Mouse (Mus musculus) intestine, postnatal 0 days (tissue): ENCODE measurements around the gene Zscan2. TPM values are rescaled to one million over a fixed set of nuclear protein-coding genes. Genes with fewer than 3 reads are reported as not detected.

Experiments
- ATAC-seq: fragments of 200-750 bp; cut with Nextera tagmentation; 2 replicates; pipeline ENCODE4 v1.8.0; 2017; ENCODE audit warnings: mild to moderate bottlenecking, moderate TSS enrichment, moderate library complexity
- H3K27ac ChIP-seq: fragments of 300-500 bp; sonication (generic); 2 replicates; pipeline ENCODE4 v1.5.1; 2014; ENCODE audit warnings: mild to moderate bottlenecking, low read depth, low read length, moderate library complexity
- H3K27me3 ChIP-seq: fragments of 300-500 bp; sonication (generic); replicated peaks from 2 replicates; pipeline ENCODE4 v1.6.1; 2014; ENCODE audit warnings: low read length, mixed read lengths; ENCODE audit not compliant: control insufficient read depth, insufficient read depth
- H3K36me3 ChIP-seq: fragments of 300-500 bp; sonication (generic); 2 replicates; pipeline ENCODE4 v1.6.1; 2014; ENCODE audit warnings: mild to moderate bottlenecking, moderate library complexity; ENCODE audit not compliant: control insufficient read depth, insufficient read depth
- H3K4me1 ChIP-seq: fragments of 300-500 bp; sonication (generic); replicated peaks from 2 replicates; pipeline ENCODE4 v1.6.1; 2014; ENCODE audit warnings: antibody characterized with exemption, low read length, mixed read lengths; ENCODE audit not compliant: control insufficient read depth, insufficient read depth
- H3K4me2 ChIP-seq: fragments of 300-500 bp; sonication (generic); replicated peaks from 2 replicates; pipeline ENCODE4 v1.6.1; 2014; ENCODE audit warnings: low read depth, mild to moderate bottlenecking, moderate library complexity
- H3K4me3 ChIP-seq: fragments of 300-500 bp; sonication (generic); 2 replicates; pipeline ENCODE4 v1.5.1; 2014; ENCODE audit warnings: low read depth, low read length
- H3K9ac ChIP-seq: fragments of 300-500 bp; sonication (generic); 2 replicates; pipeline ENCODE4 v1.6.1; 2014; ENCODE audit warnings: mild to moderate bottlenecking, low read depth, low read length
- H3K9me3 ChIP-seq: fragments of 300-500 bp; sonication (generic); 2 replicates; pipeline ENCODE4 v1.6.1; 2016; ENCODE audit warnings: mixed run types; ENCODE audit not compliant: control insufficient read depth
- CTCF ChIP-seq: sonication (generic); IDR thresholded peaks from 2 replicates; pipeline ENCODE4 v1.5.1; 2016; ENCODE audit warnings: low read depth, mild to moderate bottlenecking, control low read depth, antibody characterized with exemption, moderate library complexity
- WGBS: fragments of 180-500 bp; shearing (Covaris S2); extraction: QIAGEN DNeasy Blood & Tissue Kit; methylation state at CpG from one replicate; pipeline ENCODE4 v1.1.7; 2014; 5-methylcytosine and 5-hydroxymethylcytosine counted together
- polyA plus RNA-seq: library from polyadenylated mRNA; unstranded; fragments of >200 nt; fragmentation: Nextera tagmentation; extraction: Ambion mirVana; gene quantifications from 2 replicates; pipeline ENCODE4 v1.2.1, GENCODE M21; 2015

Gene Zscan2
- polyA plus RNA-seq, 1 experiment from 2014 or later = 0.68 TPM

DNA sequence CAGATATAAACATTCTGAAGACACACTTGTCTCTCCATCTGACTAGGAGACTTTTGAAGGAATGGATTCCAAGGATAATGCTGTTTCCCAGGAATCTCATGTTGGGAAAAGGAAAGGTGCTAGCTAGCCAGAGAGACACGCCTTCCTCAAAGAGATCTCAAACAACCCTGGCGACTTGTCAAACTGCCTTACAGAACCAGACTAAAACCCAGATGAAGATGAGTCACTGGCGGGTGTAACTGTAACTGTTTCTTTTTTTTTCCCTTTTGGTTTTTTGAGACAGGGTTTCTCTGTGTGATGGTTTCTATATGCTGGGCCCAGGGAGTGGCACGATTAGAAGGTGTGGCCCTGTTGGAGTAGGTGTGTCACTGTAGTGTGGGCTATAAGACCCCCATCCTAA lies 19.8 kb upstream of the Zscan2 start:
- no peak for TF ChIP-seq CTCF
- Histone ChIP-seq H3K9ac (no peak overlapping the region), H3K27ac (no peak overlapping the region), H3K9me3 (no peaks in the 10 kb centered on the region), H3K4me3 (no peak overlapping the region), H3K27me3 (no peaks in the 10 kb centered on the region), H3K4me2 (no peak overlapping the region), H3K36me3 (no peaks in the 10 kb centered on the region), H3K4me1 (peaks cover 4% of the 10 kb centered on the region; the same call in 1 of the 2 replicates)
- ATAC-seq = no peak
- 35% methylated on average over 4 of the region's 4 CpGs for WGBS

DNA sequence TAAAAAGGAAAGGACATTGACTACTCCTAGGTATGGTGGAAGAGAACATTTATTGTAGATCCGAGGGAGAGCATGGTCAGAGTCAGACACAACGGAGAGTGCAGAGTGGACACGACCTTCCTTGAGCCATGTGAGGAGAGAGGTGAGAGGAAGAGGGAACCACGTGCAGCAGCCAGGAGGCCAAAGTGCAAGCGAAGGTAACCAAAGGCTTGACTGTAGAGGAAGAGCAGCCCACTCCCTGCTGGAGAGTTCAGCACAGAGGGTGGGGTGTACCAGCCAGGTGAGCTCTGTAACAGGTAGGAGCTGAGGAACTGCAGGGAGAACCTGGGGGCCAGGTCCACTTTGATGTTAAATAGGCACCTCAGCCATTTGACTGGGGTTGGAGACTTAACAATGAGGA lies 18.6 kb upstream of the Zscan2 start:
- Histone ChIP-seq H3K9ac (no peak overlapping the region), H3K4me2 (no peak overlapping the region), H3K9me3 (no peaks in the 10 kb centered on the region), H3K27ac (no peak overlapping the region), H3K27me3 (no peaks in the 10 kb centered on the region), H3K4me1 (peaks cover 4% of the 10 kb centered on the region; the same call in 1 of the 2 replicates), H3K36me3 (no peaks in the 10 kb centered on the region), H3K4me3 (no peak overlapping the region)
- WGBS = 36% methylated on average over 5 of the region's 5 CpGs
- no peak for ATAC-seq
- TF ChIP-seq CTCF = 0 out of 2 replicates have a peak, but pooled peaks have one; percentile 7

DNA sequence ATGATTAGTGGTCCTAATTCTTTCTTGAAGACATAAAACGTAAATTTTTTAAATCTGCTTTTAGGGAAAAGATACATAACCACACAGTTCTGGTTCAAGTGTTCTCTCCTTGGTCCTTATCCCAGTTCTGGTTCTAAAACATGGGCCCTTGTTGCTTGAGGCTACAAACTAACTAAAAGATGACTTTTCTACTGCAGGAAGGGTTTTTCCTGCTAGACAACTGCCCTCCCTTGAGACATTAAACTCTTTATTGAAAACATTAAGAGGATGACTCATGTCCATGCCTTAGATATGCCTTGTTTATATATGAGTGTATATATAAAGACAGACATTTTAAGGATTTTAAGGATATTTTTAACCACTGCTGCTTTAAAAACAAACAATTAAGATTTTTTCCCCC lies 17.5 kb upstream of the Zscan2 start:
- WGBS = 87% methylated on average over 1 of the region's 1 CpGs
- no peaks in the 10 kb centered on the region for H3K36me3 ChIP-seq
- H3K4me1 ChIP-seq = peaks cover 4% of the 10 kb centered on the region; the same call in 1 of the 2 replicates
- no peak overlapping the region for H3K4me3 ChIP-seq
- no peaks in the 10 kb centered on the region for H3K9me3 ChIP-seq
- no peak for ATAC-seq
- H3K27me3 ChIP-seq = no peaks in the 10 kb centered on the region
- H3K27ac ChIP-seq = no peak overlapping the region
- H3K9ac ChIP-seq = no peak overlapping the region
- H3K4me2 ChIP-seq = no peak overlapping the region
- TF ChIP-seq CTCF = no peak

DNA sequence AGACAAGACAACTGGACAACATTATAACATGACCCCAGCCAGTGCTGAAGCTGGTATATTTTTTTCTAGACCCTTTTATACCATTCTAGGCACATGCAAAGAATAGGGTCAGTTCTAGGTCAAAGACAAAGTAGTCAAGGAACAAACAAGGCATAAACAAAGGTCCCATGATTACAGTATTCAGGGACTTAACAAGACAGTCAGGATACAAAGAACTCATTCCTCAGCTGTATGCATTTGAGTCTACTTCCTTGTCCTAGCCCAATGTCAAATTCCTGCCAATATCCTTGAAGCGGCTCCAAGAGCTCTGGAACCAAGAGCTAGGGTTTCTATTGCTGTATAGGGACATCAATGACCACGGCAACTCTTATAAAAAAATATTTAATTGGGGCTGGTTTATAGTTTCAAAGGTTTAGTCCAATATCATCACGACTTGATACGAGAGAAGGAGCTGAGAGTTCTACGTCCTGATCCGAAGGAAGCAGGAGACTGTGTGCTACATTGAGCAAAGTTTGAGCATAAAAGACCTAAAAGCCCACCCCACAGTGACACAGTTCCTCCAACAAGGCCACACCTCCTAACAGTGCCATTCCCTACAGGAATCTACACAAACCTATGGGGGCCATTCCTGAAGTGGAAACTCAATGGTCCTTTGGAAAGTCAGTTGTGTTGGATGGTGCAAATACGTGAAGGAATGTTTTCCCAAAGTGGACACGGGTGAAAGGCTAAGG lies 16.6 kb upstream of the Zscan2 start:
- Histone ChIP-seq H3K4me1 (peaks cover 4% of the 10 kb centered on the region; the same call in 1 of the 2 replicates), H3K36me3 (no peaks in the 10 kb centered on the region), H3K27ac (no peak overlapping the region), H3K9ac (no peak overlapping the region), H3K27me3 (no peaks in the 10 kb centered on the region), H3K4me3 (no peak overlapping the region), H3K4me2 (no peak overlapping the region), H3K9me3 (no peaks in the 10 kb centered on the region)
- no peak for TF ChIP-seq CTCF
- 92% methylated on average over 8 of the region's 8 CpGs for WGBS
- no peak for ATAC-seq

DNA sequence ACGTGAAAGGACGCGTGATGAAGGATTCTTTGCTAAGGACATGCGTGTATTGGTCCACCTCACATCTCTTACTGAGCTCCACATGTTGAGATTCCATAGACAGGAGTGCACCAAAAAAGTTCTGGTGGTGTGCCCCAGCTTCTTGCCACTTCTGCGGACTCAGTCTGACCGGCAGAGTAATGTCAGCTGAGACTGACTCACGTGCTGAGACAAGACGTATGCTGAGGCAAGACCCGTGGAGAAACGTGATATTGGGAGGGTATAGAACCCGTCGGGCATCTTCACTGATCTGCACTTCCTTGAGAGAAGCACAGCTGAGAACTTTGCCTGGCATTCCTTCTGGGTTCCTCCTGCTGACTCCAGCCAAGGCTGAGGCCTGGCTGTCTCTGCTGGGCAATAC lies 16.0 kb upstream of the Zscan2 start:
- Histone ChIP-seq H3K9ac (no peak overlapping the region), H3K36me3 (no peaks in the 10 kb centered on the region), H3K27me3 (no peaks in the 10 kb centered on the region), H3K4me2 (no peak overlapping the region), H3K27ac (no peak overlapping the region), H3K4me1 (peaks cover 4% of the 10 kb centered on the region; the same call in 1 of the 2 replicates), H3K9me3 (no peaks in the 10 kb centered on the region), H3K4me3 (no peak overlapping the region)
- 97% methylated on average over 12 of the region's 12 CpGs for WGBS
- TF ChIP-seq CTCF = no peak
- ATAC-seq = no peak

DNA sequence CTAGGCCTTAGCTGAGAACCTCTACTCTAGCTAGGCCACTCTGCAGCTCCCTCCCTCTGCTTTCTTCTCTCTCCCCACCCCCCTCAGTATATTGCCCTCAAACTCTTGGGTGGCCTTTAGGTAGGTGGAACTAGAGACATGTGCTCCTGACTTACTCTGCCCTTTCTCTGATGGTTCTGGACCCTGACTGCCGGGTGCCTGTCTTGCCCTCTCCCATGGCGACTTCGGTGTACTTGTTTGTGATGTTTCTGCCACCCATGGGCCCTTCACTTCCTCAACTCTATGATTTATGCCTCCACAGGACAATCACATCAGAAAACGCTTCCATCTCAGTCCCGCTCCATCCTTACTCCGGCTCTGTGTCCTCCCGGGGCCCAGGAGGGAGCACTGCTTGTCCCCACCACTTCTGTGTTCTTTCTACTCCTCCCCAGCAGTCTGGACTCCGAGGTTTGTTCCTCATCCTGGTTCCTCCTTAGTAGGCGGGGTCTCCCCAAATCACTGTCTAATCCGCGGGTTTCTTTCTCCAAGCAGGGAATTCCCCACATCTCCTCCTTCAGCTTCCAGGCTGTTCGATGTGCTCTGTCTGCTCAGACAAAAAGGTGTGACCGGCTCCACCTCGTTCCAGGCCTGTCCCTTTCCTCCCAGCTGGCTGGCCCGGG lies 15.0 kb upstream of the Zscan2 start:
- no peak for ATAC-seq
- H3K9me3 ChIP-seq = no peaks in the 10 kb centered on the region

More for the DNA sequence above, 15.0 kb upstream of the Zscan2 start:
- no peak for TF ChIP-seq CTCF
- H3K4me2 ChIP-seq = no peak overlapping the region
- 57% methylated on average over 15 of the region's 15 CpGs for WGBS
- H3K4me1 ChIP-seq = no peaks in the 10 kb centered on the region; the same call in 1 of the 2 replicates
- H3K9ac ChIP-seq = no peak overlapping the region
- no peak overlapping the region for H3K4me3 ChIP-seq
- H3K36me3 ChIP-seq = no peaks in the 10 kb centered on the region
- H3K27ac ChIP-seq = no peak overlapping the region
- H3K27me3 ChIP-seq = no peaks in the 10 kb centered on the region
